Mouse (Mus musculus): ENCODE measurements around the gene Col4a3bp.

Col4a3bp gene

GRCm38 (mm10) chr13:96541381-96541780 lies 1.0 kb upstream of the Col4a3bp start:
- no peak for DNase-seq (ENCODE audit: low spot score in 2 of 2)

GRCm38 (mm10) chr13:96542901-96543891 lies 778 bp downstream of the Col4a3bp start:
- no peak for DNase-seq (ENCODE audit: low spot score in 2 of 2)

- no peak for DNase-seq (ENCODE audit: low spot score in 2 of 2)
Measured at GRCm38 (mm10) chr13:96544506-96544905, 2.1 kb downstream of the Col4a3bp start.

- DNase-seq (ENCODE audit: low spot score in 2 of 2): no peak
Measured at GRCm38 (mm10) chr13:96547250-96547649, 4.8 kb downstream of the Col4a3bp start.

- no peak for DNase-seq (ENCODE audit: low spot score in 2 of 2)
Measured at GRCm38 (mm10) chr13:96547941-96548340, 5.5 kb downstream of the Col4a3bp start.

GRCm38 (mm10) chr13:96555099-96555498 lies 12.7 kb downstream of the Col4a3bp start:
- DNase-seq (ENCODE audit: low spot score in 2 of 2): no peak

- no peak for DNase-seq (ENCODE audit: low spot score in 2 of 2)
Measured at GRCm38 (mm10) chr13:96567977-96568376, 25.6 kb downstream of the Col4a3bp start.

GRCm38 (mm10) chr13:96570313-96571015 lies 28.0 kb downstream of the Col4a3bp start:
- DNase-seq (ENCODE audit: low spot score in 2 of 2): no peak

- DNase-seq (ENCODE audit: low spot score in 2 of 2): no peak
Measured at GRCm38 (mm10) chr13:96571016-96571361, 28.6 kb downstream of the Col4a3bp start.

GRCm38 (mm10) chr13:96574170-96574569 lies 31.8 kb downstream of the Col4a3bp start:
- DNase-seq (ENCODE audit: low spot score in 2 of 2): no peak

GRCm38 (mm10) chr13:96579104-96579503 lies 36.7 kb downstream of the Col4a3bp start:
- DNase-seq (ENCODE audit: low spot score in 2 of 2): no peak

- no peak for DNase-seq (ENCODE audit: low spot score in 2 of 2)
Measured at GRCm38 (mm10) chr13:96579979-96580378, 37.6 kb downstream of the Col4a3bp start.

GRCm38 (mm10) chr13:96584201-96584600 lies 41.8 kb downstream of the Col4a3bp start:
- DNase-seq (ENCODE audit: low spot score in 2 of 2): no peak

- no peak for DNase-seq (ENCODE audit: low spot score in 2 of 2)
Measured at GRCm38 (mm10) chr13:96586540-96586939, 44.1 kb downstream of the Col4a3bp start.

- no peak for DNase-seq (ENCODE audit: low spot score in 2 of 2)
Measured at GRCm38 (mm10) chr13:96588642-96589041, 46.2 kb downstream of the Col4a3bp start.

GRCm38 (mm10) chr13:96593621-96594020 lies 51.2 kb downstream of the Col4a3bp start:
- DNase-seq (ENCODE audit: low spot score in 2 of 2): no peak

- no peak for DNase-seq (ENCODE audit: low spot score in 2 of 2)
Measured at GRCm38 (mm10) chr13:96594070-96594469, 51.7 kb downstream of the Col4a3bp start.

GRCm38 (mm10) chr13:96599182-96599581 lies 56.8 kb downstream of the Col4a3bp start:
- no peak for DNase-seq (ENCODE audit: low spot score in 2 of 2)

- no peak for DNase-seq (ENCODE audit: low spot score in 2 of 2)
Measured at GRCm38 (mm10) chr13:96604242-96604641, 61.8 kb downstream of the Col4a3bp start.

GRCm38 (mm10) chr13:96614615-96615014 lies 72.2 kb downstream of the Col4a3bp start:
- DNase-seq (ENCODE audit: low spot score in 2 of 2): no peak

GRCm38 (mm10) chr13:96620891-96621290 lies 78.5 kb downstream of the Col4a3bp start:
- no peak for DNase-seq (ENCODE audit: low spot score in 2 of 2)

- DNase-seq (ENCODE audit: low spot score in 2 of 2): no peak
Measured at GRCm38 (mm10) chr13:96630396-96630795, 88.0 kb downstream of the Col4a3bp start.

GRCm38 (mm10) chr13:96644168-96644567 lies 101.8 kb downstream of the Col4a3bp start:
- DNase-seq (ENCODE audit: low spot score in 2 of 2): no peak

Data from frontal cortex, postnatal 36 days (tissue).